Mouse (Mus musculus) lung, postnatal 10 days (tissue): ENCODE measurements at regions not wholly inside any gene's neighbourhood (a gene's known extent, or its start where the extent isn't known, plus 50 kb on each side); places are given as distances from the start of the nearest gene placed in this dataset.

Source experiments
- DNase-seq: peaks from one replicate; pipeline ENCODE4 v3.0.0; 2021

GRCm38 (mm10) chr9:120677216-120677615, 106.0 kb downstream of the Rpl14 start:
- DNase-seq, result no peak

GRCm38 (mm10) chr9:120679822-120680426, 108.7 kb downstream of the Rpl14 start:
- DNase-seq, result no peak

- DNase-seq, result no peak
Measured at GRCm38 (mm10) chr9:120681404-120681803, 110.2 kb downstream of the Rpl14 start.

- DNase-seq, result no peak
Measured at GRCm38 (mm10) chr9:120685961-120686360, 114.7 kb downstream of the Rpl14 start.

GRCm38 (mm10) chr9:120689025-120689424, 117.8 kb downstream of the Rpl14 start:
- DNase-seq, result no peak

- no peak for DNase-seq
Measured at GRCm38 (mm10) chr9:120690510-120690909, 119.3 kb downstream of the Rpl14 start.

- DNase-seq, result peak; percentile 96
Measured at GRCm38 (mm10) chr9:120690961-120691941, 120.0 kb downstream of the Rpl14 start.

- DNase-seq, result peak; percentile 14
Measured at GRCm38 (mm10) chr9:120691971-120692401, 120.7 kb downstream of the Rpl14 start.

- DNase-seq, result no peak
Measured at GRCm38 (mm10) chr9:120694457-120694856, 123.2 kb downstream of the Rpl14 start.

GRCm38 (mm10) chr9:120695966-120696365, 124.7 kb downstream of the Rpl14 start:
- DNase-seq, result no peak

- DNase-seq, result no peak
Measured at GRCm38 (mm10) chr9:120697749-120698148, 126.5 kb downstream of the Rpl14 start.

GRCm38 (mm10) chr9:120699781-120700180, 128.5 kb downstream of the Rpl14 start:
- peak; percentile 76 for DNase-seq

- DNase-seq, result no peak
Measured at GRCm38 (mm10) chr9:120702836-120703235, 131.6 kb downstream of the Rpl14 start.

GRCm38 (mm10) chr9:120703291-120703930, 132.2 kb downstream of the Rpl14 start:
- DNase-seq, result peak; percentile 36

GRCm38 (mm10) chr9:120706562-120707198, 135.4 kb downstream of the Rpl14 start:
- DNase-seq, result peak; percentile 25

GRCm38 (mm10) chr9:120708507-120708906, 137.3 kb downstream of the Rpl14 start:
- no peak for DNase-seq

- DNase-seq, result no peak
Measured at GRCm38 (mm10) chr9:120709146-120709655, 138.0 kb downstream of the Rpl14 start.

GRCm38 (mm10) chr9:120712987-120713386, 141.7 kb downstream of the Rpl14 start:
- no peak for DNase-seq

- DNase-seq, result no peak
Measured at GRCm38 (mm10) chr9:120715665-120716121, 144.4 kb downstream of the Rpl14 start.

- DNase-seq, result no peak
Measured at GRCm38 (mm10) chr9:120718812-120719211, 147.6 kb downstream of the Rpl14 start.

- no peak for DNase-seq
Measured at GRCm38 (mm10) chr9:120721451-120722123, 150.3 kb downstream of the Rpl14 start.

GRCm38 (mm10) chr9:120723026-120723425, 151.8 kb downstream of the Rpl14 start:
- no peak for DNase-seq
